Mouse (Mus musculus): ENCODE results near the gene Nek2. TPM values are rescaled to one million over a fixed set of nuclear protein-coding genes. Genes with fewer than 3 reads are reported as not detected.

Gene Nek2
- polyA plus RNA-seq (2017; shearing (Covaris generic)), result 0.22 TPM

GRCm38 (mm10) chr1:191821326-191822091 is at the start of gene Nek2:
Gene Nek2, plus strand, starts transcription at chr1:191821444.

Other genes starting within 250 kb of the Nek2 start
- gene Dtl, start 245.9 kb upstream of the Nek2 start, polyA plus RNA-seq (2017; shearing (Covaris generic)), result 4.4 TPM
- 44.2 TPM for gene Ints7, start 245.8 kb upstream of the Nek2 start, polyA plus RNA-seq (2017; shearing (Covaris generic))
- 21.9 TPM for gene Lpgat1, start 103.6 kb upstream of the Nek2 start, polyA plus RNA-seq (2017; shearing (Covaris generic))
- 26.4 TPM for gene Slc30a1, start 85.3 kb downstream of the Nek2 start, polyA plus RNA-seq (2017; shearing (Covaris generic))
- 0.80 TPM for gene Rd3, start 155.9 kb downstream of the Nek2 start, polyA plus RNA-seq (2017; shearing (Covaris generic))

Data from effector memory CD4-positive, alpha-beta T cell, adult 5 months (primary cell).